Mouse (Mus musculus): ENCODE results near the gene D030056L22Rik. TPM values are rescaled to one million over a fixed set of nuclear protein-coding genes. Genes with fewer than 3 reads are reported as not detected.

Gene D030056L22Rik
- polyA plus RNA-seq, 1 experiment from 2014 or later, result 32.3 TPM

- Histone ChIP-seq H3K27ac (no peak overlapping the region), H3K9me3 (no peaks in the 10 kb centered on the region), H3K4me1 (no peaks in the 10 kb centered on the region), H3K9ac (no peak overlapping the region), H3K36me3 (no peaks in the 10 kb centered on the region), H3K4me3 (replicated peaks) (no peak overlapping the region), H3K4me2 (no peak overlapping the region), H3K27me3 (replicated peaks) (no peaks in the 10 kb centered on the region)
- no peak for ATAC-seq (ENCODE audit: insufficient read depth, low FRiP score, low read depth)
- 72% methylated on average over 7 of the region's 7 CpGs for WGBS
Measured at GRCm38 (mm10) chr19:18739146-18739545, 26.2 kb downstream of the D030056L22Rik start.

GRCm38 (mm10) chr19:18743946-18744345 lies 31.0 kb downstream of the D030056L22Rik start:
- H3K27me3 ChIP-seq (replicated peaks), result no peaks in the 10 kb centered on the region
- ATAC-seq (ENCODE audit: insufficient read depth, low FRiP score, low read depth), result no peak
- H3K9ac ChIP-seq, result no peak overlapping the region
- H3K36me3 ChIP-seq, result no peaks in the 10 kb centered on the region
- no peak overlapping the region for H3K4me3 ChIP-seq (replicated peaks)
- H3K4me2 ChIP-seq, result no peak overlapping the region
- no peaks in the 10 kb centered on the region for H3K4me1 ChIP-seq
- WGBS, result 71% methylated on average over 5 of the region's 5 CpGs
- no peak overlapping the region for H3K27ac ChIP-seq
- no peaks in the 10 kb centered on the region for H3K9me3 ChIP-seq

DNA sequence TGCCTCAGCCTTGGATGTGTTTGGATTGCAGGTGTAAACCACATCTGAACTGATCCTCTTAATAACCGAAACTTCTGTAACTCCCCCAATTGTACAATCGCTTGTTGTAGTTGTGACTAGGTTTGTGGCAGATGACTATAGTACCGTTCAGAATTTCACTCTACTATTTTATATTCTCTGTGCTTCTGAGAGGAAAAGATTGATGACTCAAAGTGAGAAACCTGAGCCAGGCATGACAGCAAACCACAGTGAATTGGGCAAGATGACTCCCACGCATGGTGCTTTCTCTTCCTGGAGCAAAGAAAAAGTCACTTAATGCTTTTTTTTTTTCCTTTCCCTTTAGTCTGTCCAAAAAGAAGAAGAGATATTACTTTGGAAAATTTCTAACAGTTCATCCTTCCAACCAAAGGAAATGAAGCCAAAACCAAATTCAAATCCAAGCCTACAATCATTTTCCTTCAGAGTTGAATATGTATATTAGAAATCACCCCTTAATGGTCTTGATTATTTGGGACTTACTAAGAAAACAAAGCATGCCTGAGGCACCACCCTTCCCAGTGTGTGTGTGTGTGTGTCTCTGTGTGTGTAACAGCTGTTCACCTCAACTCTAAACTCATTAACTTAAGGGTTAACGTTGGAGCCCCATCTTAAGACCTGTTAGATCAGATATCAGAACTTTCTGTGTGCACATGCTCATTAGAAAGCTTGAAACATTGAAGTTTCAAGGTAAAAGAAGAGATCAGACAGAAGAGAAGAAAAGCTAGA lies 33.8 kb downstream of the D030056L22Rik start:
- no peaks in the 10 kb centered on the region for H3K36me3 ChIP-seq
- H3K4me2 ChIP-seq, result no peak overlapping the region
- H3K4me1 ChIP-seq, result no peaks in the 10 kb centered on the region
- no peak for ATAC-seq (ENCODE audit: insufficient read depth, low FRiP score, low read depth)
- 81% methylated on average over 5 of the region's 5 CpGs for WGBS
- H3K27ac ChIP-seq, result no peak overlapping the region
- no peak overlapping the region for H3K4me3 ChIP-seq (replicated peaks)
- H3K9ac ChIP-seq, result no peak overlapping the region
- H3K9me3 ChIP-seq, result no peaks in the 10 kb centered on the region
- H3K27me3 ChIP-seq (replicated peaks), result no peaks in the 10 kb centered on the region

- no peak overlapping the region for H3K27ac ChIP-seq
- H3K36me3 ChIP-seq, result no peaks in the 10 kb centered on the region
- no peak for ATAC-seq (ENCODE audit: insufficient read depth, low FRiP score, low read depth)
- no peak overlapping the region for H3K4me3 ChIP-seq (replicated peaks)
- H3K9me3 ChIP-seq, result no peaks in the 10 kb centered on the region
- 89% methylated on average over 4 of the region's 4 CpGs for WGBS
- no peaks in the 10 kb centered on the region for H3K27me3 ChIP-seq (replicated peaks)
- no peak overlapping the region for H3K9ac ChIP-seq
- no peaks in the 10 kb centered on the region for H3K4me1 ChIP-seq
- H3K4me2 ChIP-seq, result no peak overlapping the region
Measured at GRCm38 (mm10) chr19:18747379-18747778, 34.4 kb downstream of the D030056L22Rik start.

DNA sequence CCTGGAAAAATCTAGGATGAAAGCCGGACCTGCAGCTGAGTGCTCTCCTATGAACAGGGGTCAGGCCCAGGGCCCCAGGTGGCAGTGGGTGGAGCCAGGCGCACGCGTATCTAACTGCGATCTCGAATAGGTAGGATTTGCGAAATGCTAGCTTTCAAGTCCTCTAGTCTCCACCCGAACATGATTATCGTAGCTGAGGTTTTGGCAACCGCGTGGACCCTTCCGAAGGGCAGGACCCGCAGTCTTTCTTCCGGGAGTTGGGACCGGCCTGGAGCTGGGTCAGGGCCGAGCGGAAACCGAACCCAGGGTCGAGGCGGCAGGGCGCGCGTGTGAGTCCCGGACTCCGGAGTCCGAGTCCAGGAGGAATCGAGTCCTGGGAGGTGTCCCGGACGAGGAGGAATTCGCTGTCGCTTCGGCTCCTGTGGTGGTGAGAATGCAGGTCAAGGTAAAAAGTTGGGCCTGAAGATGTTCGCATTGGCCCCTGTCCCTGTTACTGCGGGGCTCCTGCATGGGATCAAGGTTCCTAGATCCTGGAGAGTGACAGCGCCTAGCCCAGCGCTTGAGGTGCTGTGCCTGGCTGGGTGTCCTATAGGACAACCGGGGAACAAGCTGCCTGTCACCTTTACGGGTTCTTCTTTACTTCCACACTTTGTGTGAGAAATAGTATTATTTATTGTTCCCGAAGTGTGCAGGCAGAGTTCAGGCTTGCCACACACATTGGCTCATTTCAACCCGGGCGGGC lies 36.8 kb downstream of the D030056L22Rik start, which contains the start of gene Trpm6:
TSS of gene Trpm6 (plus strand) at position 386 of the 742 bp plus-strand sequence.
- peak within 1 kb of the TSS; percentile 40 for H3K4me3 ChIP-seq (replicated peaks)
- H3K4me2 ChIP-seq, result peak within 1 kb of the TSS; percentile 81
- H3K27me3 ChIP-seq (replicated peaks), result no peaks in the 10 kb centered on the region
- no peak within 1 kb of the TSS for H3K9ac ChIP-seq
- WGBS, result 8% methylated on average over 41 of the region's 41 CpGs
- H3K27ac ChIP-seq, result no peak within 1 kb of the TSS
- ATAC-seq (ENCODE audit: insufficient read depth, low FRiP score, low read depth), result no peak; the same call in 1 of the 2 replicates
- H3K9me3 ChIP-seq, result no peaks in the 10 kb centered on the region
- no peaks in the 10 kb centered on the region for H3K4me1 ChIP-seq
- no peaks in the 10 kb centered on the region for H3K36me3 ChIP-seq

GRCm38 (mm10) chr19:18757191-18757590 lies 44.2 kb downstream of the D030056L22Rik start:
- Histone ChIP-seq H3K27me3 (replicated peaks) (no peaks in the 10 kb centered on the region), H3K4me1 (no peaks in the 10 kb centered on the region), H3K9ac (no peak overlapping the region), H3K4me2 (no peak overlapping the region), H3K36me3 (no peaks in the 10 kb centered on the region), H3K9me3 (no peaks in the 10 kb centered on the region), H3K4me3 (replicated peaks) (no peak overlapping the region), H3K27ac (no peak overlapping the region)
- no peak for ATAC-seq (ENCODE audit: insufficient read depth, low FRiP score, low read depth)

GRCm38 (mm10) chr19:18757706-18758105 lies 44.7 kb downstream of the D030056L22Rik start:
- Histone ChIP-seq H3K4me3 (replicated peaks) (no peak overlapping the region), H3K36me3 (no peaks in the 10 kb centered on the region), H3K9ac (no peak overlapping the region), H3K9me3 (no peaks in the 10 kb centered on the region), H3K4me2 (no peak overlapping the region), H3K4me1 (no peaks in the 10 kb centered on the region), H3K27ac (no peak overlapping the region), H3K27me3 (replicated peaks) (no peaks in the 10 kb centered on the region)
- WGBS, result 51% methylated on average over 4 of the region's 4 CpGs
- no peak for ATAC-seq (ENCODE audit: insufficient read depth, low FRiP score, low read depth)

DNA sequence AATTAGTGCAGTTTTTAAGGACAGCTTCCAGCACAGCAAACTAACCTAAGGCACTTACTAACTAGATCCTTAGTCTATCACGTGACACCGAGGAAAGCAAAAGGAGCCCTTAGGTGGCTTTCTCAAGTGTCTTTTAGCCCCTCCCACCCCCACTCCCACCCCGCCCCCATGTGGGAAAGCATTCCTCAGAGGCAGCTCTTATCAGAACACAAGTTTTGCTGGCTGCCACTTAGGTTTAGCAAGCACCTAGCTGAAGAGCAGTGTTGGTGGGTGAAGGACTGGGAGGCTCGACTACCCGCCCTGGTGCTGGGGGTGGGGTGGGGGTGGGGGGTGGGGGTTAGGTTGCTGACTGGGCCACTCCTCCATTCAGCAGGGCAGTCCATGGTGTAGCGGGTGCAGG lies 45.3 kb downstream of the D030056L22Rik start:
- no peaks in the 10 kb centered on the region for H3K9me3 ChIP-seq
- H3K4me2 ChIP-seq, result no peak overlapping the region
- no peaks in the 10 kb centered on the region for H3K4me1 ChIP-seq
- H3K36me3 ChIP-seq, result no peaks in the 10 kb centered on the region
- no peak overlapping the region for H3K9ac ChIP-seq
- 43% methylated on average over 6 of the region's 6 CpGs for WGBS
- H3K27ac ChIP-seq, result no peak overlapping the region
- no peaks in the 10 kb centered on the region for H3K27me3 ChIP-seq (replicated peaks)
- ATAC-seq (ENCODE audit: insufficient read depth, low FRiP score, low read depth), result peak; percentile 22; the same call in 1 of the 2 replicates
- no peak overlapping the region for H3K4me3 ChIP-seq (replicated peaks)

- no peaks in the 10 kb centered on the region for H3K36me3 ChIP-seq
- H3K4me3 ChIP-seq (replicated peaks), result no peak overlapping the region
- H3K4me2 ChIP-seq, result no peak overlapping the region
- 56% methylated on average over 9 of the region's 9 CpGs for WGBS
- ATAC-seq (ENCODE audit: insufficient read depth, low FRiP score, low read depth), result no peak
- no peaks in the 10 kb centered on the region for H3K27me3 ChIP-seq (replicated peaks)
- H3K9me3 ChIP-seq, result no peaks in the 10 kb centered on the region
- H3K27ac ChIP-seq, result no peak overlapping the region
- no peak overlapping the region for H3K9ac ChIP-seq
- no peaks in the 10 kb centered on the region for H3K4me1 ChIP-seq
Measured at GRCm38 (mm10) chr19:18758916-18759315, 45.9 kb downstream of the D030056L22Rik start.

- Histone ChIP-seq H3K4me1 (no peaks in the 10 kb centered on the region), H3K9me3 (no peaks in the 10 kb centered on the region), H3K36me3 (no peaks in the 10 kb centered on the region), H3K4me3 (replicated peaks) (no peak overlapping the region), H3K9ac (no peak overlapping the region), H3K27me3 (replicated peaks) (no peaks in the 10 kb centered on the region), H3K4me2 (no peak overlapping the region), H3K27ac (no peak overlapping the region)
- 68% methylated on average over 5 of the region's 5 CpGs for WGBS
- ATAC-seq (ENCODE audit: insufficient read depth, low FRiP score, low read depth), result no peak
Measured at GRCm38 (mm10) chr19:18766399-18766798, 53.4 kb downstream of the D030056L22Rik start.

Measured in stomach, embryonic 15.5 days (tissue).